ENCODE assay signal across 10 mouse cellular contexts in genomic region chr2:79369061-79369524, GRCm38 (mm10).
DNase-seq lines count a peak whose midpoint lies in the region; ATAC-seq and TF ChIP-seq lines count a peak whose summit lies in the region.
"Had no signal": no experiment of that assay in that cellular context is flagged by ENCODE, and none has a peak within 500 bp of the region (broad histone marks: within the 10 kb centered on the region; RNA-seq: fewer than 3 reads in every experiment).

No protein-coding gene starts in this region.

- H3K27ac ChIP-seq in liver, postnatal 0 days (ENCODE audit: low read depth): peak overlapping the region; percentile 88
- H3K27ac ChIP-seq: hindbrain, embryonic 14.5 days; macrophage had no signal

- peak; percentile 93 for ATAC-seq in liver, postnatal 0 days

- no peaks in the 10 kb centered on the region for H3K9me3 ChIP-seq in liver, postnatal 0 days (ENCODE audit: low read length)

- TF ChIP-seq CTCF in liver, postnatal 0 days (IDR thresholded peaks at IDR 0.05; ENCODE audit: low read depth): no peak

- no peaks in the 10 kb centered on the region for H3K36me3 ChIP-seq in liver, postnatal 0 days (replicated peaks; ENCODE audit: insufficient read depth, low read length)

- H3K4me2 ChIP-seq in liver, postnatal 0 days (ENCODE audit: low read depth, low read length): peak overlapping the region; percentile 58; the same call in 1 of the 2 replicates
- H3K4me2 ChIP-seq: hindbrain, embryonic 14.5 days had no signal

- H3K9ac ChIP-seq in liver, postnatal 0 days (replicated peaks): no peak overlapping the region
- H3K9ac ChIP-seq: hindbrain, embryonic 14.5 days had no signal

- peak; percentile 39 for DNase-seq in lung, postnatal 36 days
- no peak for DNase-seq in lung, postnatal 25 days (ENCODE audit: low spot score)
- peak; percentile 23 for DNase-seq in ZHBTc4 (ENCODE audit: low read depth, low spot score)
- peak; percentile 44 for DNase-seq in embryo, embryonic 10 days (ENCODE audit: low spot score)
- DNase-seq in liver, postnatal 0 days: peak; percentile 68
- no peak for DNase-seq in ovary, postnatal 36 days (ENCODE audit: low spot score)
- no peak for DNase-seq in right cerebral cortex, adult 18-20 months
- DNase-seq: cerebellum, postnatal 25 days had no signal

- peaks cover 4% of the 10 kb centered on the region for H3K4me1 ChIP-seq in liver, postnatal 0 days (ENCODE audit: insufficient read depth)

- TF ChIP-seq EP300 in liver, postnatal 0 days (IDR thresholded peaks at IDR 0.05; ENCODE audit: low read depth): peak; percentile 87

- WGBS in liver, postnatal 0 days (ENCODE audit: insufficient replicate concordance): 61% methylated on average over 7 of the region's 7 CpGs

- H3K27me3 ChIP-seq in liver, postnatal 0 days (ENCODE audit: insufficient read depth, low read length): no peaks in the 10 kb centered on the region

- H3K4me3 ChIP-seq in liver, postnatal 0 days (ENCODE audit: low read depth, low read length): 0 out of 2 replicates have a peak overlapping the region, but pooled peaks have one; percentile 20

Comparison
In these comparisons a context has a peak if more than half of its experiments do, and no peak if none do; other contexts are left out.
1. DNase-seq: peak in lung, postnatal 36 days (single experiment), ZHBTc4 (single experiment), embryo, embryonic 10 days (single experiment) and liver, postnatal 0 days (single experiment); none in lung, postnatal 25 days (single experiment), ovary, postnatal 36 days (single experiment) and right cerebral cortex, adult 18-20 months (single experiment).